Mouse (Mus musculus) heart, postnatal 25 days (tissue): ENCODE results near the gene Gab1. TPM values are rescaled to one million over a fixed set of nuclear protein-coding genes. Genes with fewer than 3 reads are reported as not detected.
"Not testable (repeated sequence)": the region's sequence is repeated elsewhere in the genome, so short reads cannot be mapped to it uniquely, and the experiment has no call there.

Experiments
- DNase-seq: peaks from one replicate; pipeline ENCODE4 v3.0.0; 2022; ENCODE audit warnings: low spot score
- intact Hi-C: fragments of 180-260 bp; cut with DNase I; formaldehyde crosslinking; loops from one replicate; pipeline ENCODE4 v1.15.1; 2025
- total RNA-seq, 2 experiments: library from RNA; stranded (reverse); gene quantifications; 2 replicates each; pipeline ENCODE4 v1.2.3; 2021

Gene Gab1
- total RNA-seq, 2 experiments from 2014 or later = 34.1 to 38.8 TPM

GRCm38 (mm10) chr8:80780271-80780670, 100.0 kb downstream of the Gab1 start:
- intact Hi-C loops = no loop called here
- DNase-seq = no peak

DNA sequence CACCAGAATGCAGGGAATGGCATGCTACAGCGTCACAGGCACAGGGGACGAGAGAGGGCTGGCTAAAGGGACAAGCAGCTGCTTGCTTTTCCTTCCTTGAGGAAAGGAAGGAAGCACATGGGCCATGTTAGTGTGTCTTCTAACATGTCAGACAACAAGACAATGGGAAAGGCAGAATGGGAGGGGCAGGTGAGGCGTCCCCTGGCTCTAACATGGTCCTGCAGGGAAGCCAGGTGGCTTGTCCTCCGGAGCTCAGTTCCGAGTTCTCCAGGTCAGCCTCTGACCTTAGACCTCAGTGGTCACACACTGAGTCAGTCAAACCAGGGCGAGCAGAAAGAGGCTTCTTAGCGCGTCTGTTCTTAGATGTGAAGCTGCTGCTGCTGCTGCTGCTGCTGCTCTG, 103.9 kb downstream of the Gab1 start:
- no peak for DNase-seq
- intact Hi-C loops = no loop called here

- DNase-seq = no peak
- intact Hi-C loops = loop anchor here (2.0 to 5.0 kb wide), 3 partner anchors 39 to 222 kb away; no protein-coding TSS in a partner anchor
Measured at GRCm38 (mm10) chr8:80772732-80773460, 107.4 kb downstream of the Gab1 start.

DNA sequence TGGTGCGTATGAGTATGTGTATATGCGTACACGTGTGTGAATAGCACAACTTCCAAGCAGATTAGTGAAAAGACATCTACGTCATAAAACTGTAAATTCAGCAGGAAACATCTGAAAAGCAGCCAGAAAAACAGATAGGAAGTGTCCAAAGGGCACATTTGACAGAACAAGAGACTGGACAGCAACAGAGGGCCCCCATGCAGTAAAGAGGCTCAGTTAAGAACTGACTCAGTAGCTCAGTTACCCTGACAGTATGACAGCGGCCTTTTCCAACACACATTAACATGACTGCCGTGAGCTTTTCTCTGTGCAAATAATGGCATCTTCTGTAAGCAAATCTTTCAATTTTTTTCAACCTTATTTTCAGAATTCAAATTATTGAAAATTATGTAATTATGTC, 111.9 kb downstream of the Gab1 start:
- intact Hi-C loops = no loop called here

GRCm38 (mm10) chr8:80753017-80753715, 127.2 kb downstream of the Gab1 start:
- intact Hi-C loops = loop anchor here (2.0 kb wide), 2 partner anchors 126 to 240 kb away; no protein-coding TSS in a partner anchor
- peak; percentile 38 for DNase-seq

More for the DNA sequence above, 111.9 kb downstream of the Gab1 start:
- no peak for DNase-seq

DNA sequence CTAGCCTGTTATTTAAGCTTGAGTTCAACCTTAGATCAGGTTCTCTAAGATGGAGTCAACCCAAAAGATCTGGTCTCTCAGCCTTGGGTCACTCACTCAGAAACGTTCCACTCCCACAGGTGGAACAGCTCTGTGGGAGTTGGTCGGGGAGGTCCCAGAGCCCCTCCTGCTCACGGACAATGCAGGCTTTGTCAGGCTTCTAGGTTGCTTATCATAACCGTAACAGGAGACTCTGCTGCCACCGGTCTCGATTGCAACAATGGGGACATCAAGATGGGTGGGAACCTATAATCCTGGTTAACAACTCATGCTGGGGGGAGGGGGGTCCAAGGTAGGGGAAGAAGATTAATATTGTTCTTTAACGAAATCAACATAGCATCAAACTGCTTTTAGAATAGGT, 127.9 kb downstream of the Gab1 start:
- intact Hi-C loops = loop anchor here (2.0 kb wide), 2 partner anchors 126 to 240 kb away; no protein-coding TSS in a partner anchor
- DNase-seq = no peak

- no peak for DNase-seq
- intact Hi-C loops = no loop called here
Measured at GRCm38 (mm10) chr8:80749091-80749490, 131.2 kb downstream of the Gab1 start.

- intact Hi-C loops = no loop called here
- DNase-seq = no peak
Measured at GRCm38 (mm10) chr8:80739932-80740331, 140.4 kb downstream of the Gab1 start.

- intact Hi-C loops = not testable (repeated sequence)
- DNase-seq = peak; percentile 91
Measured at GRCm38 (mm10) chr8:80739155-80739924, 141.0 kb downstream of the Gab1 start, which contains the start of gene Smarca5. Gene Smarca5, minus strand, starts transcription at chr8:80739497.

DNA sequence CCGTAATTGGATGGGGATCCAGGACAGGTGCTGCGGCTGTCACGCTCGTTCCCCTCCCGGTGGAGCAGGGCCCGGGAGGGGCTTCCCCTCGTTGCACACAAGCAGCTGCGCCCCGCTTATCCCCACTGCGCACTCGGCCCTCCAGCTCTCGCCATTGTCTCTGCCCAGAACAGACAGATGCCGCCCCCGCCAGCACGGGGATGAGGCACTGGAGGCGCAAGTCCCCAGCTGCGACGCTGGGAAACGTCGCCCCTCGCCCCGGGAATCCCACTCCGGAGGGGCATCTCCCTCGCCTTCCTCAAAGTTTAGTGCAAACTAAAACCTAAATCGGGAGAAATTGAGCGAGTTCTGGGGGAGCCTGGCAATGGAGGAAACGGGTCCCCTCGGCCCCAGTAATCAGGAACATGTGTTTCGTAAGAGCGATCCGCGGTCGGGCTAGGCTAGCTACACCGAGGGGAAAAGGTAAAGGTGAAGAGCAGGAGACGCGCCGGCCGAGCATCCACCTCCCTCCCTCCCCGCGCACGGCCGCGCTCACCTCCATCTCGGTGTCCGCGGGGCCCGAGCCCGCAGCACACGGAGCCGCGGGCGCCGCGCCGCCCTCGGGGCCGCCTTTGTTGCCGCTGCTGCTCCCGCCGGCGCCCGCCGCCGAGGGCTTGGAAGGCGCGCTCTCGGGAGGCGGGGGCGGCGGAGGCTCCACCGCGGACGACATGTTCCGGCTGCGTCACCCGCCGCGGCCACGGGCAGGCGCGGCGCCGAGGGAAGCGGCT, 141.7 kb downstream of the Gab1 start:
- intact Hi-C loops = no loop called here
- peak; percentile 26 for DNase-seq

- intact Hi-C loops = no loop called here
- peak; percentile 20 for DNase-seq
Measured at GRCm38 (mm10) chr8:80738046-80738387, 142.3 kb downstream of the Gab1 start.

GRCm38 (mm10) chr8:80732326-80732725, 148.0 kb downstream of the Gab1 start:
- no peak for DNase-seq
- intact Hi-C loops = no loop called here

DNA sequence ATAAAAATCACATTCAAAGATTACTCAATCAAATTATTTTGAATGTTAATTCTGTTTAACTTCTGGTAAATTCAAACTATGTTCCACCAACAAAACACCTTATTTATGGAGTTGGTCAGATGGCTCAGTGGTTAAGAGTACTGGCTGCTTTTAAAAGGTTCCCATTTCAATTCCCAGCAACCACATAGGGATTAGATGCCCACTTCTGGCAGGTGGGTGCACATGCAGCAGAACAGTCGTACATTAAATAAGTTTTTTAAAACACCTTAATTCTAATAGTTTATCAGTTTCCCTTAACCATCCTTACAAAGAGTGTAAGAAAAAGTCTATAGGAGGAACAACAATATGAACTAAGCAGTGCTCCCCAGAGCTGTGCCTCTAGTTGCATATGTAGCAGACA, 165.9 kb downstream of the Gab1 start:
- intact Hi-C loops = no loop called here
- DNase-seq = no peak

Other genes with a start within 250 kb of the Gab1 start
- 10 to 100 TPM; 34.5 to 43.3 TPM for gene Smarca5, start 141.0 kb downstream of the Gab1 start, total RNA-seq
- gene Usp38, start 134.4 kb upstream of the Gab1 start, total RNA-seq = 10 to 100 TPM; 17.2 to 18.3 TPM